Mouse (Mus musculus): ENCODE measurements around the gene Fgd2. TPM values are rescaled to one million over a fixed set of nuclear protein-coding genes. Genes with fewer than 3 reads are reported as not detected.

The Fgd2 gene
- total RNA-seq, 2 experiments from 2014 or later, result 4.4 to 5.8 TPM

DNA sequence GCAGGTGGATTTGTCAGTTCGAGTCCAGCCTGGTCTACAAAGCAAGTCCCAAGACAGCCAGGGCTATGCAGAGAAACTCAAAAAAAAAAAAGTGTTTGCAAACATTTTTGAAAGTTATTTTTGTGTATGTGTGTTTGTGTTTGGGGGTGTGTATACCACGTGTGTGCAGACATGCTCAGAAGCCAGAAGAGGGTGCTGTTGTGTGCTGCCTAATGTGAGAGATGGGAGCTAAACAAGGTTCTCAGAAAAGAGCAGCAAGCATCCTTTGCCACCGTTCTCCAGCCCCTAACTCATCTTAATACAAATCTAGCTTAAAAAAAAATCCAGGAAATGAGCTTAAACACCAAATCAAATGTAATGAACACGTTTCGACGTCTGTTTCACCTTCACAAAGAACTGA, 61.6 kb downstream of the Fgd2 start:
- no peak for DNase-seq (ENCODE audit: low spot score in 2 of 2)

DNA sequence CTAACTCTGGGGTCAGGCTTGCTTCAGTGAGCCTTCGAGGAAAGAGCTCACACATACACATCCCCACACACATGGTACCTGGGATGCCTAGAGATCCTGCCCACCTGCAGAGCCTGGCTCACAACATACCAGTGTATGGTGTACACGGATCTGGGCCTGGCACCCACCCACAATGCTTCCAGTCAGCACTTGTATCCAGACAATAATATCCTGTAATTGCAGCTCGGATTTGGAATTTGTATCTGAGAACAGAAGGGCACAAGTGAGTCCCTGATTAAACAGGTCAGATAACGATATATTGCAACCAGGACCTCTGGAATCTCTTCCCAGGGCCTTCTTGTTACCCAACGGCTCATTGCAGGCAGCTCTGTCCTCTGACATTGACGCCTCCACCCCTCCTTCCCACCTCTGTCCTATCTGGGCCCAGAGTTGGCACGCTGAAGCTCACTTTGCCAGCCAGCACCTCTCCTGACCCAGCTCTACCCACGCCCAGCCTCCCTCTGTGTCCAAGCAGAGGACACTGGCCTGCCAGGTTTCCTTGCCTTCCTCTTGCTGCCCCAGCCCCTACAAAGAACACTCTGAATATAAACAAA, 62.3 kb downstream of the Fgd2 start:
- DNase-seq (ENCODE audit: low spot score in 2 of 2), result no peak

- no peak for DNase-seq (ENCODE audit: low spot score in 2 of 2)
Observed at GRCm38 (mm10) chr17:29423991-29424390, 63.3 kb downstream of the Fgd2 start.

GRCm38 (mm10) chr17:29425345-29425744, 64.6 kb downstream of the Fgd2 start:
- no peak for DNase-seq (ENCODE audit: low spot score in 2 of 2)

- no peak for DNase-seq (ENCODE audit: low spot score in 2 of 2)
Observed at GRCm38 (mm10) chr17:29428213-29428612, 67.5 kb downstream of the Fgd2 start.

DNA sequence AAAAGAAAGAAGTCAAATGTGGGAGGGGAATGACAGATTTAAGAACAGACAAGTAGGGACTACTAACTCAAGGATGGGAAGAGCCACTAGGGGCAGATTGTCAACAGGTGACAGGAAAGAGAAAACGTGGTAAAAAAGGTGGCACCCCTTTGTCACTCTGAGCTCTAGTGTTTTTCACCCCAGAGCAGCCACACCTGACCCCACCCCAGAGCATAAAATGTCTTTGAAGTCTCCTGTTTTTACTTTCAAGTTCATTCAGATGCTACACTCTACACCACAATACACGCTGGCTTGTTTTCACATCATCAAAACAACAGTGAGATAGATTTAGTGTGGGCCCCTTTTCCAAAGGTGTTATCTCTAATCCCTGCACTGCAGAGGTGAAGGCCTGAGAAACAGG, 68.1 kb downstream of the Fgd2 start:
- no peak for DNase-seq (ENCODE audit: low spot score in 2 of 2)

Other genes with a start within 250 kb of the Fgd2 start
- not detected for gene Rab44, start 246.8 kb upstream of the Fgd2 start, total RNA-seq (2021)
- gene Cpne5, start 122.7 kb upstream of the Fgd2 start, total RNA-seq (2021), result 10 to 100 TPM; 37.5 to 37.8 TPM
- gene Ppil1, start 96.7 kb upstream of the Fgd2 start, total RNA-seq (2021), result 10 to 100 TPM; 16.2 to 18.4 TPM
- 10 to 100 TPM; 84.9 to 94.4 TPM for gene BC004004, start 92.1 kb upstream of the Fgd2 start, total RNA-seq (2021)
- gene Pi16, start 43.2 kb upstream of the Fgd2 start, total RNA-seq (2021), result 1 to 10 TPM in 1 of 2 experiments, under 1 TPM in 1; 0.92 to 1.3 TPM
- 100 to 1,000 TPM; 644 to 648 TPM for gene Mtch1, start 13.0 kb upstream of the Fgd2 start, total RNA-seq (2021)
- 1 to 10 TPM; 4.2 to 4.5 TPM for gene Pim1, start 129.8 kb downstream of the Fgd2 start, total RNA-seq (2021)
- gene Gm17657, start 188.7 kb downstream of the Fgd2 start, total RNA-seq (2021), result not detected
- 10 to 100 TPM; 37.8 to 41.4 TPM for gene Tbc1d22b, start 188.9 kb downstream of the Fgd2 start, total RNA-seq (2021)
- gene Tmem217, start 191.5 kb downstream of the Fgd2 start, total RNA-seq (2021), result not detected

Measured in layer of hippocampus, adult 18-20 months (tissue).